Mouse (Mus musculus): ENCODE data around the gene Pisd. TPM values are rescaled to one million over a fixed set of nuclear protein-coding genes. Genes with fewer than 3 reads are reported as not detected.

Pisd gene
- polyA plus RNA-seq, 1 experiment = not detected

DNA sequence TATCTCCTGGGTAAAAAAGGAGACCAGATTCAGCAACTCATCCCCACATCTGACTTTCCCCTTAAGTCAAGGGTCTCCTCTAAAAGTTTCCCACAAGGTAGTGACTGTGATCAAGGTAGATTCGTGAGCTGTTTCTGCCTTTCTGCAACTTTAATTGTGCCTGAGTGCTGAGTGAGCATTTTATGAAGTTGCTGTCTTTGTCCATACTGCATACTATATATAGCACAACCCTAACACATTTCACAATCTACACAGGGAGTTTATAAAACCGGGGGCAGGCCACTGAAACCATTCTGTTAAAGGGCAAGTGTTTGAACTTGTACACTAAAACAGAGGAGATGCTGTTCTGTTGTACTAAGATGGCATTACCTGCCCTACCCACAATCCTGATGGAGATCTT is 92.0 kb downstream of the Pisd start:
- WGBS = 60% methylated on average over 2 of the region's 2 CpGs
- TF ChIP-seq POLR2A (IDR thresholded peaks at IDR 0.05; ENCODE audit: insufficient read depth, low read depth, low read length) = no peak
- TF ChIP-seq CTCF (IDR thresholded peaks at IDR 0.05; ENCODE audit: insufficient read depth, low read depth, low read length) = no peak
- Histone ChIP-seq H3K27ac (ENCODE audit: insufficient read depth, low read depth, low read length) (no peak overlapping the region), H3K4me1 (ENCODE audit: control insufficient read depth, insufficient read depth, low read length) (no peaks in the 10 kb centered on the region), H3K4me3 (ENCODE audit: insufficient read depth, low read depth, low read length) (no peak overlapping the region)

Other genes starting within 250 kb of the Pisd start
- not detected in 2 replicates for gene Yes1, start 174.5 kb downstream of the Pisd start, polyA plus RNA-seq (2012; ENCODE audit: insufficient read depth, insufficient read length, low replicate concordance, missing spikeins)
- not detected in 2 replicates for gene Gm20671, start 41.5 kb upstream of the Pisd start, polyA plus RNA-seq (2012; ENCODE audit: insufficient read depth, insufficient read length, low replicate concordance, missing spikeins)
- gene Prr14l, start 68.6 kb upstream of the Pisd start, polyA plus RNA-seq (2012; ENCODE audit: insufficient read depth, insufficient read length, low replicate concordance, missing spikeins) = not detected in 2 replicates
- gene Depdc5, start 78.1 kb upstream of the Pisd start, polyA plus RNA-seq (2012; ENCODE audit: insufficient read depth, insufficient read length, low replicate concordance, missing spikeins) = 384 TPM in 1 of 2 replicates, not detected in the other
- 1,490 TPM in 1 of 2 replicates, not detected in the other for gene Ywhah, start 233.2 kb upstream of the Pisd start, polyA plus RNA-seq (2012; ENCODE audit: insufficient read depth, insufficient read length, low replicate concordance, missing spikeins)